Mouse (Mus musculus) CH12.LX (cell line): ENCODE data around the gene Sycn. TPM values are rescaled to one million over a fixed set of nuclear protein-coding genes. Genes with fewer than 3 reads are reported as not detected.

Source experiments
- DNase-seq: peaks from one replicate; pipeline ENCODE4 v3.0.0-alpha.2; 2013; ENCODE audit errors: extremely low read depth
- H3K27ac ChIP-seq: 2 replicates; pipeline ENCODE4 v1.5.1; 2012; ENCODE audit warnings: low read depth, mild to moderate bottlenecking, control low read depth, moderate library complexity; ENCODE audit not compliant: insufficient read depth
- H3K27me3 ChIP-seq: replicated peaks from 2 replicates; pipeline ENCODE3; 2012; ENCODE audit warnings: inconsistent platforms
- H3K36me3 ChIP-seq, 2 experiments: replicated peaks in 1 of 2; 2 replicates each; pipeline versions ENCODE3 to v1.6.1; 2012; ENCODE audit warnings: inconsistent platforms in 1 of 2, low read length in 1 of 2, mild to moderate bottlenecking in 1 of 2, mixed read lengths in 1 of 2, moderate library complexity in 1 of 2; ENCODE audit not compliant: control insufficient read depth in 1 of 2, insufficient read depth in 1 of 2
- H3K4me1 ChIP-seq, 2 experiments: 2 replicates each; pipeline ENCODE4 v1.6.1; 2012; ENCODE audit warnings: inconsistent platforms in 1 of 2, moderate library complexity in 1 of 2; ENCODE audit not compliant: insufficient read depth in 2 of 2, control insufficient read depth in 1 of 2
- H3K4me2 ChIP-seq: 2 replicates; pipeline ENCODE4 v1.6.1; 2012; ENCODE audit warnings: low read depth, mild to moderate bottlenecking, control low read depth; ENCODE audit not compliant: poor library complexity, insufficient read depth, severe bottlenecking
- H3K4me3 ChIP-seq, 3 experiments: fragments of 150-350 bp in 1 of 3; sonication (generic) in 1 of 3; replicated peaks in 1 of 3; 2 replicates each; pipeline versions ENCODE3 to v1.5.1; 2011 to 2012; ENCODE audit warnings: low read depth in 2 of 3, low read length in 2 of 3, mild to moderate bottlenecking in 2 of 3, moderate library complexity in 2 of 3, control low read depth in 1 of 3, improper control_type of control experiment in 1 of 3, inconsistent platforms in 1 of 3, mixed read lengths in 1 of 3; ENCODE audit not compliant: poor library complexity in 1 of 3
- H3K79me2 ChIP-seq: replicated peaks from 2 replicates; pipeline ENCODE4 v1.6.1; 2012; ENCODE audit warnings: mild to moderate bottlenecking, moderate library complexity; ENCODE audit not compliant: control insufficient read depth, poor library complexity, insufficient read depth, severe bottlenecking; ENCODE audit errors: extremely low read depth
- H3K9ac ChIP-seq: 2 replicates; pipeline ENCODE4 v1.6.1; 2012; ENCODE audit warnings: low read depth, mild to moderate bottlenecking, control low read depth, moderate library complexity; ENCODE audit not compliant: insufficient read depth
- H3K9me3 ChIP-seq: replicated peaks from 2 replicates; pipeline ENCODE3; 2012; ENCODE audit warnings: low read length, inconsistent platforms, mixed read lengths
- BHLHE40 ChIP-seq: IDR thresholded peaks from 2 replicates; pipeline ENCODE4 v1.6.1; 2011; ENCODE audit warnings: mild to moderate bottlenecking, low read depth, low read length, improper control_type of control experiment
- CHD1 ChIP-seq: IDR thresholded peaks from 2 replicates; pipeline ENCODE4 v1.6.1; 2012; ENCODE audit warnings: low read depth, low read length, improper control_type of control experiment, inconsistent platforms
- ELF1 ChIP-seq: IDR thresholded peaks from 2 replicates; pipeline ENCODE4 v1.6.1; 2014; ENCODE audit warnings: low read depth, mild to moderate bottlenecking, inconsistent platforms, low read length, improper control_type of control experiment
- EP300 ChIP-seq: IDR thresholded peaks from 2 replicates; pipeline ENCODE4 v1.6.1; 2011; ENCODE audit warnings: low read length, improper control_type of control experiment
- GABPA ChIP-seq: IDR thresholded peaks from 2 replicates; pipeline ENCODE4 v1.6.1; 2012; ENCODE audit warnings: low read depth, low read length, improper control_type of control experiment, inconsistent platforms; ENCODE audit not compliant: insufficient replicate concordance
- HCFC1 ChIP-seq: IDR thresholded peaks from 2 replicates; pipeline ENCODE4 v1.6.1; 2012; ENCODE audit warnings: low read depth, mild to moderate bottlenecking, inconsistent platforms, low read length, improper control_type of control experiment
- IRF4 ChIP-seq: IDR thresholded peaks from 2 replicates; pipeline ENCODE4 v1.6.1; 2014; ENCODE audit warnings: low read depth, mild to moderate bottlenecking, inconsistent platforms, low read length, improper control_type of control experiment
- JUN ChIP-seq: IDR thresholded peaks from 2 replicates; pipeline ENCODE4 v1.6.1; 2011; ENCODE audit warnings: low read depth, mild to moderate bottlenecking, low read length, improper control_type of control experiment, moderate library complexity; ENCODE audit not compliant: insufficient read depth
- JUND ChIP-seq: conservative IDR thresholded peaks from 2 replicates; pipeline ENCODE4 v1.6.1; 2011; ENCODE audit warnings: low read depth, low read length, improper control_type of control experiment
- KAT2A ChIP-seq: IDR thresholded peaks from 2 replicates; pipeline ENCODE4 v1.6.1; 2012; ENCODE audit warnings: low read length, improper control_type of control experiment, inconsistent platforms; ENCODE audit not compliant: insufficient replicate concordance
- MAFK ChIP-seq: IDR thresholded peaks from 2 replicates; pipeline ENCODE4 v1.6.1; 2011; ENCODE audit warnings: low read length, improper control_type of control experiment; ENCODE audit not compliant: insufficient replicate concordance
- MAX ChIP-seq: IDR thresholded peaks from 2 replicates; pipeline ENCODE4 v1.6.1; 2011; ENCODE audit warnings: low read length, improper control_type of control experiment
- NELFE ChIP-seq: IDR thresholded peaks from 2 replicates; pipeline ENCODE4 v1.6.1; 2011; ENCODE audit warnings: low read depth, low read length, improper control_type of control experiment
- NRF1 ChIP-seq: IDR thresholded peaks from 2 replicates; pipeline ENCODE4 v1.6.1; 2014; ENCODE audit warnings: low read depth, mild to moderate bottlenecking, inconsistent platforms, low read length, improper control_type of control experiment, moderate library complexity
- POLR2A ChIP-seq: IDR thresholded peaks from 2 replicates; pipeline ENCODE4 v1.6.1; 2011; ENCODE audit warnings: low read depth, mild to moderate bottlenecking, improper control_type of control experiment, low read length
- SMC3 ChIP-seq: IDR thresholded peaks from 2 replicates; pipeline ENCODE4 v1.6.1; 2011; ENCODE audit warnings: low read depth, low read length, improper control_type of control experiment
- USF1 ChIP-seq: IDR thresholded peaks from 2 replicates; pipeline ENCODE4 v1.6.1; 2014; ENCODE audit warnings: low read depth, mild to moderate bottlenecking, inconsistent platforms, low read length, improper control_type of control experiment
- USF2 ChIP-seq: conservative IDR thresholded peaks from 2 replicates; pipeline ENCODE4 v1.6.1; 2011; ENCODE audit warnings: low read depth, low read length, improper control_type of control experiment
- ZC3H11A ChIP-seq: IDR thresholded peaks from 2 replicates; pipeline ENCODE4 v1.6.1; 2012; ENCODE audit warnings: low read depth, mild to moderate bottlenecking, inconsistent platforms, low read length, improper control_type of control experiment
- ZNF384 ChIP-seq: IDR thresholded peaks from 2 replicates; pipeline ENCODE4 v1.6.1; 2012; ENCODE audit warnings: low read depth, low read length, improper control_type of control experiment, inconsistent platforms
- dilution Hi-C: fragments of 300-500 bp; cut with MboI; formaldehyde crosslinking; loops from 2 replicates; pipeline ENCODE4 v1.14.3; 2020; ENCODE audit warnings: low sequenced_read_pairs; ENCODE audit not compliant: extremely low pct_unique_long_range_greater_than_20kb, extremely low pct_ligation_motif_present
- in situ Hi-C: fragments of 300-500 bp; cut with MboI; formaldehyde crosslinking; loops from 3 replicates; pipeline ENCODE4 v1.14.3; 2019; ENCODE audit warnings: low sequenced_read_pairs, low pct_ligation_motif_present, low pct_unique_long_range_greater_than_20kb, mixed read lengths
- polyA plus RNA-seq: library from polyadenylated mRNA; unstranded; fragments of >175 nt; gene quantifications from 2 replicates; pipeline ENCODE4 v1.2.1, GENCODE M21; 2012; ENCODE audit warnings: low read depth; ENCODE audit not compliant: insufficient read length
- total RNA-seq, 2 experiments: library from RNA; depleted of rRNA; stranded (reverse); fragments of 300-350 nt in 1 of 2; fragments of >200 nt in 1 of 2; gene quantifications; 2 replicates each; pipeline ENCODE4 v1.2.3; 2012 to 2014

The Sycn gene
- total and polyA plus RNA-seq, 3 experiments = not detected

DNA sequence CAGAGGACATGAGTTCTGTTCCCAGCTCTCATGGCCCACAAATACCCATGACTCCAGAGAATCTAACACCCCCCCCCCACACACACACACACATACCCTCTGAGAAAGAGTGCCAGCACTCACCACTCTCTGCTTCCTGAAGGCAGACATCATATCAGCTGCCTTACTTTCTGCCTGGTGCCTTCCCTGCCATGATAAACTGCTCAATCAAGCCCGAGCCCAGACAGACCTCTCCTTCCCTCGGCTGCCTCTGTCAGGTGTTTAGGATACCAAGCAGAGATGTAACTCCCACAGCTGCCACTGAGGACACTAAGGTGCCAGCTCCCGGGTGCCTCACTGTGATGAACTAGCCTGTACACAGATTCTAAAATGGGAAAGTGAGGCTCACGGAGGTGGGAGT is 43.8 kb downstream of the Sycn start:
- Histone ChIP-seq H3K27me3 (no peaks in the 10 kb centered on the region), H3K27ac (no peak overlapping the region), H3K4me2 (no peak overlapping the region), H3K4me3 (no peak overlapping the region), H3K9ac (no peak overlapping the region), H3K36me3 (peaks cover 2 to 47% of the 10 kb centered on the region in 2 experiments), H3K4me1 (peaks cover 2 to 50% of the 10 kb centered on the region in 2 experiments; a peak in 3 of 4 replicates), H3K79me2 (no peaks in the 10 kb centered on the region), H3K9me3 (peaks cover 2% of the 10 kb centered on the region)
- in situ Hi-C loops (no loop called here), dilution Hi-C loops (no loop called here)
- TF ChIP-seq SMC3 (no peak), POLR2A (no peak), USF2 (no peak), NRF1 (no peak), JUND (no peak), GABPA (no peak), MAFK (no peak), ELF1 (no peak), JUN (no peak), IRF4 (no peak)
- DNase-seq = no peak

DNA sequence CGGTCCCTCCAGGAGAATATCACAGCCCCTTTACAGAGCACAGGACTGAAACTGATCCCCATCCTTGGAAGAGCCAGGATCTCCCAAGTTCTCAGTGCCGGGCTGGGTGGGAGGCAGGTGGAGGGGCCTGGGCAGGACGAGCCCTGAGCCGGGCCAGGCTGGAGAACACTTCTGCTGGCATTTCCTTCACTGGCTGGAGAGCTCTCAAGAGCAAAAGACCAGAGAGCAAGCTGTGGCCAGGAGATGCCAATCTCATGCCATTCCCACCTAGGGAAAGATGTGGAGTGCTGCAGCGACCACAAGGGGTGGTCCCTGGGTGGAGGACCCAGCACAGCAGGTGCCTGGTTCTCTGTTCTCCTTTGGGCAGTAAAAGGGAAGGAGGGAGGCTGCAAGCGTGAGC is 44.3 kb downstream of the Sycn start:
- H3K9me3 ChIP-seq = peaks cover 2% of the 10 kb centered on the region
- no peaks in the 10 kb centered on the region for H3K27me3 ChIP-seq
- in situ Hi-C loops (no loop called here), dilution Hi-C loops (no loop called here)
- TF ChIP-seq IRF4 (no peak), SMC3 (no peak), JUN (no peak), ZNF384 (no peak)
- H3K4me3 ChIP-seq = no peak overlapping the region
- H3K79me2 ChIP-seq = no peaks in the 10 kb centered on the region; the same call in 1 of the 2 replicates
- H3K4me2 ChIP-seq = no peak overlapping the region
- no peak overlapping the region for H3K9ac ChIP-seq
- no peak overlapping the region for H3K27ac ChIP-seq
- DNase-seq = no peak
- H3K36me3 ChIP-seq = peaks cover 3 to 42% of the 10 kb centered on the region in 2 experiments
- H3K4me1 ChIP-seq = peaks cover 2 to 45% of the 10 kb centered on the region in 2 experiments; a peak in 3 of 4 replicates

DNA sequence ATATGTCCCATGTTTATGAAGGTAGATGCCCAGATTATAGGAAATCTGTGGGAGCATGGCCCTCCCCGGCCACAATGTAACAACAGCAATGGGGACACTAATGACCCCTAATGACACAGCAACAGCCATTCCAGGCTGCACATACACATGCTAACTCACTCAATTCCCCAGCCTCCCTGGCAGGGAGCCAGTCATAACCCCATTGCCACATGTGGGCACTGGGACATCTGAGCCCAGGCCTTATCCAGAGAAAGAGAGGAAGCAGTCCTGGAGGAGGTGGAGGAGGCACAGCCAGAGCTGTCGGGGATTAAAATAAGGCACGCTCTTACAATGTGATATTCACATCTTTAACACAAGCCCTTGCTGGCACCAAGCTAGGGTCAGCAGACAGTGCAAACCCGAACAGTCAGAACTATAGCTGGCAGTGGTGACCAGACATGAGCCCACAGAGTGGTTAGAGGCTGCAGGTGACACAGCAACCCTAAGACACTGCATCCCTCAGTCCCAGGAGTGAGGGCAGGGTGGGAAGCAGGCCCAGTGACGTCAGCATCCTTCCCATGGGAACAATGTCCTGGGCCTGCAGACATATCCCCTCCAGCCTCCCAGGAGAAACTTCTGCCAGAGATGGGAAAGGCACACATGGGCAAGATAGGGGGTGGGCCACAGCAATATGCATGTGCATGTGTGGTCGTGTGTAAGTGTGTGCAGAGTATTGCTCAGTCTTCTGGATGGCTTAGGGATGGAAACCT is 46.2 kb downstream of the Sycn start:
- Histone ChIP-seq H3K27ac (no peak overlapping the region), H3K9me3 (no peaks in the 10 kb centered on the region), H3K4me3 (no peak overlapping the region), H3K4me2 (no peak overlapping the region), H3K4me1 (peaks cover 7 to 45% of the 10 kb centered on the region in 2 experiments), H3K27me3 (no peaks in the 10 kb centered on the region), H3K9ac (no peak overlapping the region), H3K79me2 (peaks cover 5% of the 10 kb centered on the region), H3K36me3 (peaks cover 3 to 41% of the 10 kb centered on the region in 2 experiments)
- dilution Hi-C loops (no loop called here), in situ Hi-C loops (no loop called here)
- TF ChIP-seq CHD1 (no peak), KAT2A (no peak), NELFE (no peak), USF1 (no peak), HCFC1 (no peak), EP300 (no peak), ZC3H11A (no peak), BHLHE40 (no peak), MAX (no peak)
- DNase-seq = no peak
